Mouse (Mus musculus) gastrocnemius, postnatal 4 days (tissue): ENCODE measurements around the gene Shroom2. TPM values are rescaled to one million over a fixed set of nuclear protein-coding genes. Genes with fewer than 3 reads are reported as not detected.

Experiments used
- DNase-seq, 2 experiments: peaks; one replicate each; pipeline ENCODE4 v3.0.0; 2021 to 2022; ENCODE audit warnings: low spot score in 2 of 2, mixed read lengths in 2 of 2
- total RNA-seq, 2 experiments: library from RNA; stranded (reverse); gene quantifications; 2 replicates each; pipeline ENCODE4 v1.2.3; 2021

Gene Shroom2
- total RNA-seq, 2 experiments from 2014 or later = 8.3 to 8.6 TPM

- DNase-seq = no peak
Observed at GRCm38 (mm10) chrX:152703624-152704023, 65.6 kb downstream of the Shroom2 start.

GRCm38 (mm10) chrX:152701679-152702078 is 67.6 kb downstream of the Shroom2 start:
- DNase-seq = no peak

GRCm38 (mm10) chrX:152690788-152691291 is 78.4 kb downstream of the Shroom2 start:
- no peak for DNase-seq

DNA sequence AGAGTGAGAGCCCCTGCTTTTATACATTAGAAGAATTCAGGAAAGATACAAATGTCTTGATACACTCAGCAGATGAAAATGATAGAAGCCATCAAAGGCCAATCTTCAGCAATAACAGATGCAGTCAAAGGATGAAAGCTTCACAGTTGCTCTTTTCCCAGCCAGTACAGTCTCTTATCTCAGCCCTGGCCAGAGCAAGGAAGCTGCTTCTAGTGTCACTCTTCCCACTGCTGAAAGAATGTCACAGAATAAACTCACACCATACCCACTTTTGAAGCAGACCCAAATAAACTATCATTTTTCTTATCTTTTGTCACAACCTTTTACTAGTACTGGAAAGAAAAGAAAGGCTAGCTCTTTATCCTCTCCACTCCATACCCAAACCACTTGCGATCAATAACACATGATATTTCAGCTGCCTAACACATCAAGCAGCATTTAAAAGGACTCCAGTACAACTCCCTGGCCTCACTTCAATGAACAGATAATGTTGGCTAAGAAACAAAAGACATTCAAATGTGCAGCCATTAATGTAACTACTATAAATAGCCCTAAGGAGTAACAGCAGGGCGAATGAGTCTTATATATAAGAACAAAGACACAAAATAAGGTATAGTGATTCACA is 90.0 kb downstream of the Shroom2 start:
- DNase-seq = no peak

DNA sequence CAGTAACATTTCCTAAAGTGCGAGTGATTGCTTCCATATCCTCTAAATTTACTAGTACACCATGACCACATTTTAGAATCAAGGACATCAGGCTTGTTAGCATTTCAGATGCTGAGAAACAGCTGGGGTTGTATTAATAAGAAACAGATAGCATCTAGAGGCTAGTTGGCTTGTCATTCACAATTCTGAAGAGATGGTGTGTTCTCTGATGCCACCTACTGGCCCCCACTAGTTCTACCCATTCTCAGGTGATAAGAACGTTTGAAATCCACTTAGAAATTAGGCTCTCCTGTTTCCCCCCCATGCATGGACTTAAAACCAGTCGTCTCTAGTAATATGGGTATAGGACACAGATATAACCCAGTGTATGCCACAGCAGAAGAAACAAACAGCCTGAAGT is 92.9 kb downstream of the Shroom2 start:
- DNase-seq = no peak

DNA sequence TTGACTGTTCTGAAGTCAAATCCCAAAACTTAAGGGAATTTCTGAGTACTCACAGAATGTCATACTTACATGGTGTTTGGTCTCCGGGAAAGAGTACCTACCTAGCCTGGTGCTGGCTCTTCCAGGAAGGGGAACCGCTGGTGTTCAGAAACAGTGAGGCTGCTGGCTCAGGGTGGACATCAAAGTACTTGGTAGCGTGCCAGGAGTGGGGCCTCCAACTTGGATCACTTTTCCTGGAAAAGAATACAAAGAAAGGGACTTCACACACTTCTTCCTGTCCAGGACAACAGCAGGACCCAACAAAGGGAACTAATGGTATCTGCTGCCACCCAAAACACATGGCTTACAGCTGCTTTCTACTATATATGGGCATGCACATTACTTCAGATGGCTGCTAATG is 95.8 kb downstream of the Shroom2 start:
- DNase-seq = no peak

DNA sequence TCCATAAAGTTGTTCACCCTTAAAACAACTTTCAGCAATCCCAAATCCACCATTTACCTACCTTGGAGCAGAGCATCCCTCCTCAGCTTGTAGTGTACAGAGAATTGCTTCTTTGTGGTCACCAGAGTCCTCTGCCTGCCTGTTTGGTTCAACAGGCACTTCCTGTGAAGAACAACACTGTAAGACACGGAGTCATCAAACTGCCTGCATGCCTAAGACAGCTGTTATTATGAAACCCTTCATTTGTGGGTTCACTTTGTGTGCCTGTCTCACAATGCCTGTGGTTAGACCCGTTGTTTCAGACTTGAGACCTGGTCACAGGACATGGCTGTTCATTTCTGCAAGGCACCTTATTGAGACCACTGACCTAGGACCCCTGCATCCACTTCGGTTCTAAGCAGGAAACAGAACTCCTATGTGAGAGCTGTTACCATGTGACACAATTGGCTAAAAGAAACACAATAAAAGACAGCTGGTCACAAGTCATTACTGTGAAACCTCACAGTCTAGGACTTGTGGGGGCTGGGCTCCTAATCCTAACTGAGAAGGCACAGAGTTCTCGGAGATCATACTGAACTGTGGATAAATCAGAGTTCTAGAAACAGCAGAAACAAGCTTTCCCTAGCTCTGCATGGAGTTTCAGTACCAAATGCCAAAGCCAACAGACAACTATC is 111.8 kb downstream of the Shroom2 start:
- no peak for DNase-seq

DNA sequence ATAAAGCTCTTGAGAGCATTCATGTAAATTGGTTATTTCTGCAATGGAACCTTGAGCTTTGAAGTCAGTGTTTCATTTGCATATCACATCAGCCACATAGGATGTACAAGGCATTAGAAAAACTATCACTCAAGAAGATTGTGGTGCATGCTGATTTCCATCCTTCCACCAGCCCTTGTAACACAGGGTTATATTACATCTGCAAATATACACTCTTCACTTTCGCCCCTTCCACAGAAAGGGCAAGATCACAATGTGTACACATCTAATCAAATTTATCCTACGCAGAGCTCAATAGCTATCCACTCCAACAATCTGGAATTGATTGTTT is 112.7 kb downstream of the Shroom2 start:
- DNase-seq = no peak

DNA sequence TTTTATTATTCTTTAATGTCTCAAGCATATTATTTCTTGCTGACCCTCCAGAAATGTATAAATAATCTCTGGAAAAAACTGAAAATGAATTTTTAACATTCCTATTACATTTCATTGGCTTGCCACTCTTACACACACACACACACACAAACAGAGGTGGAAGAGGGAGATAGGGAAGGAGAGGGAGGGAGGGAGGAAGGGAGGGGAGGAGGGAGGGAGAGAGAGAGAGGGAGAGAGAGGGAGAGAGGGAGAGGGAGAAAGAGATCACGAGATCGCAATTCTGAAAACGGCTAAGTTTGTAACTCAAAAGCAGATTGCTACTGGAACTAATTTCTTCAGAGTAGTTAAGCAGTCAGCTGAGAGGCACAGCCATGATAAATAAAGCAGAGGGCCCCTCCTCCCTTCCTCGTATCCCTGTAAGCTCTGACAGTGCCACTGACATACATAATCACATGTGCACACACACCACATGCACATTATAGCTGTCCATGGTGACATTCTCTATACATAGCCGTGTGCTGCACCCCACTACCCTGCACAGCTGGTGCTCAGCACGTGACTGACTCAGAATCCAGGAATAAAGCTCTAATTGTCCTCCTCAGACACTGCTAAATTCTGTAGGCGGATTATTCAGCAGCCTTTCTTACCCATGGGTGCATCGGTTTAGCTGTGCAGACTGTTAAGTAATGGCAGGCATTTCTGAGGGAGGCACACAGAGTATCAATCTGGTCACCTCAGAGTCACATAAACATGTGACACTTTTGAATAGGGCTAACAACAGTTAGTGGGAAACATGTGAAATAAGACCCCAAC is 113.3 kb downstream of the Shroom2 start:
- DNase-seq = no peak

GRCm38 (mm10) chrX:152652676-152653075 is 116.6 kb downstream of the Shroom2 start:
- no peak for DNase-seq

DNA sequence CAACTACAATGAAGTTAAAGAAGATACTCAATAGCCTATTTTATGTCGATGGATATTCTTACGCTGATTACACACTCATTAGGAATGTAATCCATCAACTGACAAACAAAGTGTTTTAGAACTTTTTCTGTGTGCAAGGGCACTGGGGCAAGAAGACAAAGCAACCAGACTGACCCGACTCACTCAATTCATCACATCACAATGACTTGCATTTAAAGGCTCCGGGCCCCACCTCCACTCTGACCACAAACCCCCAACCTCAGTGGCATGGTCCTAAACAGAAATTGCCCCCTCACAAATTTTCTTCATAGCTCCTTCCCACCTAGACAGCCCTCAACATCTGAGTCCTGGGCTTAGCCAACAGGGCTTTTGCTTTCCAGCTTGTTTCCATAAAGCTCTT is 124.4 kb downstream of the Shroom2 start:
- DNase-seq = no peak

GRCm38 (mm10) chrX:152643679-152644638 is 125.3 kb downstream of the Shroom2 start:
- no peak for DNase-seq

DNA sequence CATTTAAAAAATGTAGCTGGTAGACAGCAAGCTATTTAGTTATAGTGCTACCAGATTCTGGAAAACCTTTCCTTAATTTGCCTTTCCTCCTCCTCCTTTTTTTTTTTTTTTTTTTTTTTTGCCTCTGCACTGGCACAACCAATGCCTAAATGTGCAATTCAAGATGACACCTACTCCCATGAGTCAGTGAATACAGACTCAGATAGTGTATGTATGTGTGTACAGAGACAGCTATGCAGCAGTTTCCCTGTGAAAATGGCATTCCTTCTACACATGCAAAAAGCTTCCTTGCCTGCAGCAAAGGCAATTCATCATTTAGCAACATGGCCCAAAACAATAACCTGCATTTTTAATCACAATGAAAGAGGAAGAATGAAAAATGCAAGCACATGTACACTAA is 126.1 kb downstream of the Shroom2 start:
- no peak for DNase-seq

DNA sequence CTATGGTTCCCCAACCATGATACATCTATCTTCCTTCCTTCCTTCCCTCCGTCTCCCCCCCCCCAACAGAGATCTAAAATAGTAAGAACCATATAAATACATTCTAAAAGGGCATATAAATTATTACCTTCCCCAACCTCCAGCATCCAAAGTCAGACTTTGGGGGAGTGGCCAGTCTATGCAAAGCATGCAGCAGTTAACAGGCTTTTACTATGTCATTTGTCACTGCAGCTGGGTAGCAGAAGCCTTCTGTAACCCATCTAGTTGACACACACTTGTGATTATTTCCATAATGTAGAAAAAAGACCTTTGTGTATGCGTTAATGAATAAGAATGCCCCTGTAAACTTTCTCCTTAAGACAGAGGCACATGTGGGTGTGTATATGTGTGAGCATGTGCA is 126.6 kb downstream of the Shroom2 start:
- DNase-seq = no peak

- DNase-seq = no peak
Observed at GRCm38 (mm10) chrX:152635397-152635796, 133.9 kb downstream of the Shroom2 start.

DNA sequence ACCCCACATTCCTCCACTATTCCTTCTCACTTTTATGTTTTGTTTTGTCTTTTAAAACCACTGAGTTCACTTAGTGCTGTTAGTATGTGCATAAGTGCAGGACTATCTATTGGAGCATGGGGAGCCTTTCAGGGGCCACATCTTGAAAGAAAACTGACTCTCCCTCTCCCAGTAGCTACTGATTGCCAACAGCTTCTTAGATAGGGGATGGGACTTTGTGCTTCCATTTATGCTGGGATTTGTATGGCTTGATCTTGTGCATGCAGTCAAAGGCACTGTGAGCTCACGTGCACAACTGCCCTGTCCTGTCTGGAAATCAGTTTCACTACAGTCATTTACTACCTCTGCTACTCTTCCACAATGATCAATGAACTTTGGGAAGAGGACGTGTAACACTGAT is 147.9 kb downstream of the Shroom2 start:
- no peak for DNase-seq

GRCm38 (mm10) chrX:152620917-152621316 is 148.3 kb downstream of the Shroom2 start:
- no peak for DNase-seq

DNA sequence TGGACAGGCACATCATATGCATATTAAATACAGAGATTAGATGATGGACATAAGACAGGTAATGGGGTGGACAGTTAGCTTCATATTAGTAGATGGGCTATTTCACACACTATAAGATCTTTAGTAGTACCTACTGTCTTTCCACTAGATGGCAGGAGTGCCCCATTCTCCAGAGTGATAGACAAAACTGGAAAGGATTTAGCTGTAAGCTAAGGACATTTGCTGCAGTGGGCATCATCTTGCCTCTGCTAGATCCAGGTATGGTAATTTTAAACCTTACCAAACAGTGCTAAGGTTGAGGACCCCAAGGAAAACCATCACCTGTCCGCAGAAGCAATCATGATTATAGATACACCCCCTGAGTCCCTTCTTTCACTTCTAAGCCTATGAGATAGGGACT is 150.8 kb downstream of the Shroom2 start:
- no peak for DNase-seq

DNA sequence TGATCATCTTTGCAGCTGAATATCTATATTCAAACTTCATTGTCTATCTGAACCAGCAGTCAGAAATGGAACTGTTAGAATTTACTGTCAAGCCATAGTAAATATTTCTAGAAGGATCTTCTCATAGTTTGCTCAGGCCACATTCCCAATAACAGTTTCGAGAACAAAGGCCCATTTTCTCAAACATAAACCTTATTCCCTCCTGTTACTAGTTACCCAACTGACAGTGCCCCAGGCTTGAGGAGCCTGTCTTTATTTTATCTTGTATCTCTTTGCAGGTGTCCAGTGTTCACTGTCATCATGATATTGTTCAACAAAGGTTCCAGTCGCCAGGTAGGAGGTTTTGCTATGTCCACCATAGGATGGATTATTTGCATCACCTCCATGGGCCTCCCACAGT is 206.2 kb downstream of the Shroom2 start, which contains the start of gene Cldn34a:
Gene Cldn34a (plus strand): TSS at position 301 of the 400 bp plus-strand sequence.
- no peak for DNase-seq
